Mouse (Mus musculus) MEL (cell line): Measurements from ENCODE around the gene Cxcl10. TPM values are rescaled to one million over a fixed set of nuclear protein-coding genes. Genes with fewer than 3 reads are reported as not detected.

Experiments used
- DNase-seq: peaks from one replicate; pipeline ENCODE4 v3.0.0; 2011; ENCODE audit warnings: low read depth, low spot score
- H3K27ac ChIP-seq: 2 replicates; pipeline ENCODE4 v1.5.1; 2012; ENCODE audit warnings: low read depth, mild to moderate bottlenecking, control low read depth, low read length, moderate library complexity; ENCODE audit not compliant: control insufficient read depth
- H3K27me3 ChIP-seq, 2 experiments: fragments of 150-350 bp in 1 of 2; sonication (generic) in 1 of 2; 2 replicates each; pipeline ENCODE4 v1.6.1; 2012; ENCODE audit warnings: low read length in 2 of 2, mild to moderate bottlenecking in 2 of 2, improper control_type of control experiment in 1 of 2, moderate library complexity in 1 of 2; ENCODE audit not compliant: insufficient read depth in 2 of 2, control insufficient read depth in 1 of 2
- H3K36me3 ChIP-seq, 2 experiments: 2 replicates each; pipeline ENCODE4 v1.6.1; 2012 to 2014; ENCODE audit warnings: low read length in 2 of 2, improper control_type of control experiment in 1 of 2, inconsistent platforms in 1 of 2, mild to moderate bottlenecking in 1 of 2; ENCODE audit not compliant: insufficient read depth in 2 of 2, control insufficient read depth in 1 of 2
- H3K4me1 ChIP-seq, 2 experiments: fragments of 150-350 bp in 1 of 2; sonication (generic) in 1 of 2; 2 replicates each; pipeline ENCODE4 v1.6.1; 2012; ENCODE audit warnings: low read length in 2 of 2, improper control_type of control experiment in 1 of 2, mild to moderate bottlenecking in 1 of 2; ENCODE audit not compliant: insufficient read depth in 2 of 2, control insufficient read depth in 1 of 2
- H3K4me3 ChIP-seq, 2 experiments: fragments of 150-350 bp in 1 of 2; sonication (generic) in 1 of 2; 2 replicates each; pipeline ENCODE4 v1.5.1; 2012; ENCODE audit warnings: low read depth in 2 of 2, low read length in 2 of 2, mild to moderate bottlenecking in 2 of 2, moderate library complexity in 2 of 2, control low read depth in 1 of 2, improper control_type of control experiment in 1 of 2; ENCODE audit not compliant: control insufficient read depth in 1 of 2, insufficient read depth in 1 of 2
- H3K79me2 ChIP-seq: 2 replicates; pipeline ENCODE4 v1.6.1; 2012; ENCODE audit warnings: mild to moderate bottlenecking, low read length, moderate library complexity; ENCODE audit not compliant: control insufficient read depth, poor library complexity, insufficient read depth
- H3K9ac ChIP-seq: 2 replicates; pipeline ENCODE4 v1.6.1; 2012; ENCODE audit warnings: low read depth, mild to moderate bottlenecking, control low read depth, low read length, moderate library complexity; ENCODE audit not compliant: control insufficient read depth, poor library complexity, severe bottlenecking
- H3K9me3 ChIP-seq: fragments of 150-350 bp; sonication (generic); replicated peaks from 2 replicates; pipeline ENCODE4 v1.6.1; 2012; ENCODE audit warnings: mild to moderate bottlenecking, low read length, improper control_type of control experiment, moderate library complexity; ENCODE audit not compliant: insufficient read depth
- CHD1 ChIP-seq: IDR thresholded peaks from 2 replicates; pipeline ENCODE4 v1.6.1; 2012; ENCODE audit warnings: low read depth, mild to moderate bottlenecking, inconsistent platforms, low read length, improper control_type of control experiment
- CTCF ChIP-seq, 3 experiments: IDR thresholded peaks in 2 of 3; conservative IDR thresholded peaks in 1 of 3; 2 replicates each; pipeline ENCODE4 v1.5.1; 2011 to 2012; ENCODE audit warnings: low read length in 3 of 3, low read depth in 2 of 3, mild to moderate bottlenecking in 2 of 3, improper control_type of control experiment in 1 of 3, inconsistent platforms in 1 of 3, mixed read lengths in 1 of 3, moderate library complexity in 1 of 3; ENCODE audit not compliant: control insufficient read depth in 1 of 3, insufficient read depth in 1 of 3, poor library complexity in 1 of 3, severe bottlenecking in 1 of 3
- E2F4 ChIP-seq: IDR thresholded peaks from 2 replicates; pipeline ENCODE4 v1.6.1; 2011; ENCODE audit warnings: low read depth, low read length, improper control_type of control experiment, borderline replicate concordance
- EP300 ChIP-seq, 2 experiments: IDR thresholded peaks; 2 replicates each; pipeline ENCODE4 v1.6.1; 2011; ENCODE audit warnings: improper control_type of control experiment in 2 of 2, low read length in 2 of 2, low read depth in 1 of 2, mild to moderate bottlenecking in 1 of 2
- GATA1 ChIP-seq: IDR thresholded peaks from 2 replicates; pipeline ENCODE4 v1.6.1; 2011; ENCODE audit warnings: low read depth, low read length, improper control_type of control experiment
- HCFC1 ChIP-seq: IDR thresholded peaks from 2 replicates; pipeline ENCODE4 v1.6.1; 2012; ENCODE audit warnings: low read depth, mild to moderate bottlenecking, inconsistent platforms, low read length, improper control_type of control experiment, moderate library complexity
- MAX ChIP-seq: IDR thresholded peaks from 2 replicates; pipeline ENCODE4 v1.6.1; 2011; ENCODE audit warnings: low read length, improper control_type of control experiment
- POLR2A ChIP-seq, 2 experiments: IDR thresholded peaks; 2 replicates each; pipeline ENCODE4 v1.6.1; 2011 to 2012; ENCODE audit warnings: low read length in 2 of 2, mild to moderate bottlenecking in 2 of 2, control low read depth in 1 of 2, improper control_type of control experiment in 1 of 2, low read depth in 1 of 2, moderate library complexity in 1 of 2; ENCODE audit not compliant: control insufficient read depth in 1 of 2, insufficient read depth in 1 of 2, poor library complexity in 1 of 2
- POLR2AphosphoS2 ChIP-seq: IDR thresholded peaks from 2 replicates; pipeline ENCODE4 v1.6.1; 2011; ENCODE audit warnings: low read length, improper control_type of control experiment
- RCOR1 ChIP-seq: IDR thresholded peaks from 2 replicates; pipeline ENCODE4 v1.6.1; 2012; ENCODE audit warnings: low read depth, mild to moderate bottlenecking, inconsistent platforms, low read length, improper control_type of control experiment
- SIN3A ChIP-seq: IDR thresholded peaks from 2 replicates; pipeline ENCODE4 v1.6.1; 2012; ENCODE audit warnings: low read length, improper control_type of control experiment, inconsistent platforms
- TAL1 ChIP-seq: IDR thresholded peaks from 2 replicates; pipeline ENCODE4 v1.6.1; 2012; ENCODE audit warnings: mild to moderate bottlenecking, inconsistent platforms, low read length, moderate library complexity, mixed read lengths
- polyA plus RNA-seq, 2 experiments: library from polyadenylated mRNA; stranded (reverse) in 1 of 2; unstranded in 1 of 2; fragments of >175 nt in 1 of 2; fragments of >200 nt in 1 of 2; gene quantifications; 2 replicates each; pipeline versions ENCODE4 v1.2.1 to v1.2.4; 2012; ENCODE audit warnings: low replicate concordance in 2 of 2, low read depth in 1 of 2; ENCODE audit not compliant: insufficient read length in 2 of 2, insufficient read depth in 1 of 2, missing spikeins in 1 of 2
- total RNA-seq: library from RNA; depleted of rRNA; stranded (reverse); fragments of 300-350 nt; gene quantifications from 2 replicates; pipeline ENCODE4 v1.2.3, GENCODE M21; 2012

Gene Cxcl10
- total and polyA plus RNA-seq, 3 experiments: 0.11 TPM; not detected in 2

GRCm38 (mm10) chr5:92376795-92377405 is 28.2 kb upstream of the Cxcl10 start:
- H3K36me3 ChIP-seq: no peaks in the 10 kb centered on the region
- H3K9me3 ChIP-seq: no peaks in the 10 kb centered on the region
- H3K9ac ChIP-seq: no peak overlapping the region
- TF ChIP-seq TAL1: no peak
- no peak overlapping the region for H3K27ac ChIP-seq
- peaks cover 0 to 10% of the 10 kb centered on the region in 2 experiments; a peak in 2 of 4 replicates for H3K4me1 ChIP-seq
- no peaks in the 10 kb centered on the region for H3K79me2 ChIP-seq
- no peaks in the 10 kb centered on the region; a peak in 1 of 4 replicates for H3K27me3 ChIP-seq
- no peak for DNase-seq
- H3K4me3 ChIP-seq: no peak overlapping the region

- peak; percentile 30 for DNase-seq
- Histone ChIP-seq H3K4me3 (no peak overlapping the region), H3K4me1 (peaks cover 0 to 10% of the 10 kb centered on the region in 2 experiments; a peak in 2 of 4 replicates), H3K36me3 (no peaks in the 10 kb centered on the region), H3K9ac (no peak overlapping the region)
- TF ChIP-seq TAL1 (no peak), HCFC1 (no peak), EP300 (IDR thresholded peaks at IDR 0.05; ENCODE audit: low read depth in 1 of 2, low read length in 2 of 2) (no peak), CTCF (IDR thresholded peaks at IDR 0.05 in 2 of 3, conservative IDR thresholded peaks at IDR 0.05 in 1 of 3; ENCODE audit: control insufficient read depth in 1 of 3, insufficient read depth in 1 of 3, low read depth in 2 of 3, low read length in 3 of 3, poor library complexity in 1 of 3, severe bottlenecking in 1 of 3) (no peak), RCOR1 (no peak), E2F4 (no peak), POLR2AphosphoS2 (no peak), MAX (0 out of 2 replicates have a peak, but pooled peaks have one; percentile 25), GATA1 (no peak)
- TF ChIP-seq, all 39 proteins: peak for 1
- H3K79me2 ChIP-seq: no peaks in the 10 kb centered on the region
- no peak overlapping the region for H3K27ac ChIP-seq
- H3K27me3 ChIP-seq: peaks cover 5 to 6% of the 10 kb centered on the region in 2 experiments
- no peaks in the 10 kb centered on the region for H3K9me3 ChIP-seq
Observed at GRCm38 (mm10) chr5:92375368-92375767, 26.7 kb upstream of the Cxcl10 start.

- Histone ChIP-seq H3K9ac (no peak overlapping the region), H3K9me3 (no peaks in the 10 kb centered on the region), H3K27me3 (peaks cover 5 to 8% of the 10 kb centered on the region in 2 experiments), H3K36me3 (no peaks in the 10 kb centered on the region), H3K79me2 (no peaks in the 10 kb centered on the region), H3K27ac (no peak overlapping the region), H3K4me1 (peaks cover 0 to 10% of the 10 kb centered on the region in 2 experiments; a peak in 2 of 4 replicates), H3K4me3 (no peak overlapping the region)
- TF ChIP-seq POLR2AphosphoS2 (no peak), POLR2A (IDR thresholded peaks at IDR 0.05; ENCODE audit: control insufficient read depth in 1 of 2, insufficient read depth in 1 of 2, low read depth in 1 of 2, low read length in 2 of 2, poor library complexity in 1 of 2) (no peak), TAL1 (no peak), EP300 (IDR thresholded peaks at IDR 0.05; ENCODE audit: low read depth in 1 of 2, low read length in 2 of 2) (no peak), SIN3A (no peak), CHD1 (no peak)
- no peak for DNase-seq
Observed at GRCm38 (mm10) chr5:92374721-92375142, 26.0 kb upstream of the Cxcl10 start.
